Mouse (Mus musculus) T-helper 2 cell (primary cell): ENCODE data around the gene Cd2ap.

ENCODE experiments used
- in situ Hi-C: fragments of 300-600 bp; cut with MboI, MseI; formaldehyde crosslinking; loops from one replicate; pipeline ENCODE4 v1.15.1; 2025; ENCODE audit warnings: high pct_unique_total_duplicates

Gene Cd2ap

DNA sequence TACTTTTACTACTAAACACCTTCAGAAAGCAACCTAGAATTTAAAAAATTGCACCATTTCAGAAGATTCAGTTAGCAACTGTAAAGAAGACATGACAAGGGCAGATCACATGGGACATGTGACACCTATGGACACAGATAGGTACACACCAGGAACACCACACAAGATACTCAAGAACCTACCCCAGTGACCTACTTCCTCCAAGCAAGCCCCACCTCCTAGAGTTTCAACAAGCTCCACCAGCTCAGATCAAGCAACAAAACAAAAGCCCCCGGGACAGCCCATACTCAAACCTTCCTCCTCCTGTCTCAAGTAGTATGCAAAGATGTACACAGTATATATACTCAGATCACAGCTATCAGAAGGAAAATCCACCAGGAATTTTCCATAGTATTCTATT, 16.1 kb downstream of the Cd2ap start:
- in situ Hi-C loops, result no loop called here

- in situ Hi-C loops, result no loop called here
Observed at GRCm38 (mm10) chr17:42857506-42857905, 19.0 kb downstream of the Cd2ap start.

- in situ Hi-C loops, result loop anchor here (25.0 kb wide), 1 partner anchor 1910 kb away; the partner anchor contains the start of genes Cenpq and Mut
Observed at GRCm38 (mm10) chr17:42847108-42847507, 29.4 kb downstream of the Cd2ap start.

- in situ Hi-C loops, result loop anchor here (25.0 kb wide), 1 partner anchor 1900 kb away; the partner anchor contains the start of genes Cenpq and Mut
Observed at GRCm38 (mm10) chr17:42837193-42837592, 39.3 kb downstream of the Cd2ap start.

- in situ Hi-C loops, result no loop called here
Observed at GRCm38 (mm10) chr17:42822787-42823186, 53.7 kb downstream of the Cd2ap start.

- in situ Hi-C loops, result no loop called here
Observed at GRCm38 (mm10) chr17:42815374-42815773, 61.1 kb downstream of the Cd2ap start.

- in situ Hi-C loops, result no loop called here
Observed at GRCm38 (mm10) chr17:42792412-42792975, 84.0 kb downstream of the Cd2ap start.

GRCm38 (mm10) chr17:42790787-42791186, 85.7 kb downstream of the Cd2ap start:
- in situ Hi-C loops, result no loop called here

GRCm38 (mm10) chr17:42789723-42790122, 86.7 kb downstream of the Cd2ap start:
- in situ Hi-C loops, result no loop called here

DNA sequence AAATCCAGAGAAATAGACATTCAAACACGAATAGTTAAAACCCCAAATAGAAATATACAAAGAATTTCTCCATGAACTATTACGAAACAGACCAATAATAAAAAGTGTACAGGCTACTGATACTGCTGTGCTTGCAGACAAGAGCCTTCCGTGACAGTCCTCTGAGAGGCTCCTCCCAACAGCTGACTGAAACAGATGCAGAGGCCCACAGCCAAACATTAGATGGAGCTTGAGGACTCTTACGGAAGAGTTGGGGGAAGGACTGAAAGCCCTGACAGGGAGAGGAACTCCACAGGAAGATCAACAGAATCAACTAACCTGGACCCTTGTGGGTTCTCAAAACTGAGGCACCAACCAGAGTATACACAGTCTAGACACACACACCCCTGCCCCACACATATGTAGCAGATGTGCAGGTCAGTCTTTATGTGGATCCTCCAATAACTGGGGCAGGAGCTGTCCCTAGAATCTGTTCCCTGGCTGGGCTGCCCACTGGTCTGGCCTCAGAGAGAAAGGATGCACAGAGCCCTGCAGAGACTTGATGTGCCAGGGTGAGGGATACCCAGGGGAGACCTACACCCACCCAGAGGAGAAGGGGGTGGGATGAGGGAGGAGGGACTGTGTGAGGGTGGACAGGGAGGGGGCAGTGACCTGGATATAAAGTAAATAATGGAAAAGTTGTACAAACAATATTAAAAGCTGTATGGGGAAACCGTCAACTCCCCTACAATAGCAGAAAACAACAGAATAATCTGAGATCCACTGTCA, 87.6 kb downstream of the Cd2ap start:
- in situ Hi-C loops, result no loop called here

DNA sequence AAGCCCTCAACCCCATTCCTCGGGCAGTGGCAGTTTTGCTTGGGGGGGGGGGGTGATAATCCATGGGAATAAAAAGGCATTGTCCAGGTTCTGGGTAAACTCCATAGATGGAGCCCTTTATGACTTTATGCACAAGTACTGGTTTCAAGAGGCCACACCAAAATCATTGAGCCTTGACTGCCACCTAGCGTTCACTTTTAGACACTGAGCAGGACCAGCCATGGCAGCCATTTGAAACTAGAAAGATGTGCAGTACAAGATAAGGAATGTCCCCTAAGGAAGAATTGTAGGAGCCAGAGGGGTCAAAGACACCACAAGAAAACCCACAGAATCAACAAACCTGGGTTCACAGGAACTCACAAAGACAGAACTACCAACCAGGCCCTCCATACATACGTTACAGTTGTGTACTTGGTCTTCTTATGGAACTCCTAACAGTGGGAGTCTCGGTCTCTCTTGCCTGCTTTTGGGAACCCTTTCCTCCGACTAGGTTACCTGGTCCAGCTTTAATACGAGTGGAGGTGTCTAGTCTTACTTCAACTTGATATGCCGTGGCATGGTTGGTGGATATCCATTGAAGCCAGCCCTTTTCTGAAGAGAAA, 94.2 kb downstream of the Cd2ap start:
- in situ Hi-C loops, result no loop called here

DNA sequence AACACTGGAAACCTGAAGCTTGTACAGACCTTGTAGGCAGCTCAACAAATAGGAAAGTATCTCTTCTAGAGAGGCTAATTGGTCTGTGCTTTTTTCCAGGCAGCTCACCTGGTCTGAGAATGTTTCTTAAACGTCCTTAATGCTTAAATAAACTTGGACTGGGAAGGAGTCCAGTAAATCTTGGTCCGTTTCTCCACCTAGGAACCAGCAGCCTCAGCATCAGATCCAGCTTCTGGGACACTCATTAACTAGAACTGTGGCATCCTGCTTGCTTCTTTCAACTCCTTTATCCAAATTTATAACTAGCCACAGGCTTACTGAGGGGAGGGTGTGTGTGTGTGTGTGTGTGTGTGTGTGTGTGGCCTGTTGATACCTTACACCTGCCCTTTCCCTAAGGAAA, 122.7 kb downstream of the Cd2ap start:
- in situ Hi-C loops, result no loop called here

GRCm38 (mm10) chr17:42752173-42752572, 124.3 kb downstream of the Cd2ap start:
- in situ Hi-C loops, result no loop called here

DNA sequence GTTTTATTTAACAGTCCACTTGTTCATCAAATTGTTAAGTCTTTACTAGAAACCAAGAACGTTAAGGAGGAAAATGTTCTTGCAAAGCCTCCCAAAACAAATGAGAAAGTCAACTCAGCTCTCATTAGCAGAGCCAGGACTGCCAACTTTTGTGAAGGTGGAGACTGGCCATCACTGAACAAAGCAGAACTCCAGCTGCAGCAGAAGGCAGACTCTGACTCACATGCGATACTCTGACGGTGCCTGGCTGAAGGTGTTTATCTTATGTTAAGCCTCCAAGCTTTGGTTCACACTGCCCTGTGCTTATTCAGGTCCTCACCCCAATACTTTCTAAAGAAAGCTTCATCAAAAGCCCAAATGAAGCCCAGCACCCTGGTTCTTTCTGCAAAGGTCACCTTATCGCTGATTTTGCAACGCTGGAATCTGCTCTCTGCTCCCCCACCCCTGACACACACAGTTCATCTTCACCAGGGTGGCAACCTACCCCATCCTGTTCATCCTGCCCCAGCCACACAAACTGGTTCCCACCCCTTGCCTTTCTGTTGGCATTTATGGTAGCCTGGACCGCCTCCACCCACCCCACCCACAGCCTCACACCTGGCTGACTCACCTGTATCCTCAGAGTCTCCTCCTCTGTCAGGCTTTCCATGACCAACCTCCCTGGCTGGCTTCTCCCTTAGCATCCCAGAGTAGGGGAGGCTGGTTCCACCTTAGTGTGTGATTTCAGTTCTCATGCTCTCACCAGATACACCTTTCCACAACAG, 130.6 kb downstream of the Cd2ap start:
- in situ Hi-C loops, result no loop called here
